Mouse (Mus musculus): ENCODE data around the gene Pdap1. TPM values are rescaled to one million over a fixed set of nuclear protein-coding genes. Genes with fewer than 3 reads are reported as not detected.

Pdap1 gene
- 89.3 and 108 TPM in 2 replicates for total RNA-seq (2012; rRNA removed)

DNA sequence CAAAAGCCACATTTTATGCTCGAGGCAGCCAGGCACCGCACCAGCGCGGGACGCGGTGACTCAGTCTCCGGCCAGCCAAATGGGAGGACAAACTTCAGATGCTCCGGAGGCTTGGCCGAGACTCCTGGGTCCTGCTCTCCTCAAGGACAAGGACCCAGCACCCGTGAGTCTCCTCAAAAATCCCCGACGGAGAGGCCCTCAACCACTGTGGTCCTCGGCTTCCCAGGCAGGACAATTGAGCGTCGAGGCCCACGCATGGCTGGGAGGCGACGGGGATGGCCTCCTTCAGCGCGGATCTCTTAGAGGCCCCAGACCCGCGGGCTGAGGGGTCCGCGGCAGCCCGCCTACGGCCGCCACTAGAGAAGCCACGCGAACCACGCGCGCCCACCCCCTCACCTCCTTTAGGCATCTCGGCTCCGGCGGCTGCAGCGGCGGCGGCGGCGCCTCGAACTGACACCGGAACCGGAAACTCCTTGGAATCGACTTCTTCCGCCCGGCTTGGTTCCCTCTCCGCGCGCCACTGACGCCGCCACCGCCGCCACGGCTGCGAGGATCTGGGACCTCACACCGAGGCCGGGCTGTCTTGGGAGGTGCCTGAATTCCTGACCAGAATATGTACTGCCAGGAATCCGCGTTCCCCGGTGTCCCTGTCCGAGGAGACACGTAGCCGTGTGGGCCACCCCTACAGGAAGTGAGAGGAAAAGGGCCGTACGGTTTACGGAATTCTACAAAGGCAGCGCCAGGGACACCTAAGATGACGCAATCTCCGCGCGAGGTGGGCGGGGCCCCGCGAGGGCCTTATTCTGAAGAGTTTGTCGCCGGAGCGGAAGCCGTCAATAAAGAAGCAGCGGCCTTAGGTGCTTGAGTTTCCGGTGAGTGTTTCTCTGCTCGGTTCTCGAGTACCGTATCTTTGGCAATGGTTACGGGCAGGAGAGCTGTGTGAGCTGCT lies at the start of gene Pdap1, which contains the start of gene Bud31:
TSS of gene Pdap1 (minus strand) at position 668 of the 949 bp plus-strand sequence.
TSS of gene Bud31 (plus strand) at position 792 of the 949 bp plus-strand sequence.
- Histone ChIP-seq H3K9me3 (ENCODE audit: control insufficient read depth, insufficient read depth, low read depth, low read length) (no peaks in the 10 kb centered on the region), H3K4me3 (ENCODE audit: insufficient read depth in 1 of 2, low read depth in 1 of 2, low read length in 2 of 2, poor library complexity in 1 of 2, severe bottlenecking in 1 of 2) (peak within 1 kb of the TSS; percentile 77 to 89), H3K9ac (ENCODE audit: insufficient read depth, low read depth, low read length, poor library complexity, severe bottlenecking) (peak within 1 kb of the TSS; percentile 95), H3K27ac (ENCODE audit: insufficient read depth, low read depth, low read length, poor library complexity, severe bottlenecking) (peak within 1 kb of the TSS; percentile 96), H3K36me3 (ENCODE audit: control insufficient read depth, insufficient read depth, low read length, poor library complexity, severe bottlenecking) (peaks cover 33% of the 10 kb centered on the region), H3K4me1 (ENCODE audit: control insufficient read depth in 2 of 2, insufficient read depth in 2 of 2, low read length in 2 of 2, poor library complexity in 1 of 2) (peaks cover 0 to 2% of the 10 kb centered on the region in 2 experiments; a peak in 2 of 4 replicates)
- no peak for TF ChIP-seq ZC3H11A (IDR thresholded peaks at IDR 0.05; ENCODE audit: borderline replicate concordance, low read depth, low read length)
- 0 out of 2 replicates have a peak, but pooled peaks have one; percentile 9 for TF ChIP-seq ZNF384 (IDR thresholded peaks at IDR 0.05; ENCODE audit: low read depth, low read length)
- TF ChIP-seq HCFC1 (IDR thresholded peaks at IDR 0.05; ENCODE audit: borderline replicate concordance, insufficient read depth, low read length), result peak; percentile 81
- peak; percentile 79 for DNase-seq (ENCODE audit: low read depth, low spot score)
- in situ Hi-C loops (cut with MboI; ENCODE audit: low sequenced_read_pairs in 2 of 2, unreplicated experiment in 2 of 2), result no loop called here

DNA sequence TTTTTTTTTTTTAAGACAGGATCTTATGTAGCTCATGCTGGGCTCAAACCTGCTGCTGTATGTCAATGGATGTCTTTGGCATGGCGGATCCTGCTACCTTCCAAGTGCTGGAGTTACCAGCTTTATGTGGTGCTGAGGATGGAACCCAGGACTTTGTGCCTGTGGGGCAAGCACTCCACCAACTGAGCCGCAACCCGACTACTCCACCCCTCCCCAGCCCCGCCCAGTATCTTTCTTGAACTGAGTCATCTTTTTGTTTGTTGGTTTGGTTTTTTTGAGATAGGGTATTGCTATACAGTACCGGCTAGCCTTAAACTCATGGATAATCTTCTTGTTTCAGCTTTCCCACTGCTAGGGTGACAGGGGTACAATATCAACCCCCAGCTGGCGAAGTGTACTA lies 49.4 kb upstream of the Pdap1 start:
- no peak for DNase-seq (ENCODE audit: low read depth, low spot score)
- H3K4me3 ChIP-seq (ENCODE audit: insufficient read depth in 1 of 2, low read depth in 1 of 2, low read length in 2 of 2, poor library complexity in 1 of 2, severe bottlenecking in 1 of 2), result no peak overlapping the region
- H3K36me3 ChIP-seq (ENCODE audit: control insufficient read depth, insufficient read depth, low read length, poor library complexity, severe bottlenecking), result peaks cover 22% of the 10 kb centered on the region
- peaks cover 5 to 6% of the 10 kb centered on the region in 2 experiments; a peak in 3 of 4 replicates for H3K4me1 ChIP-seq (ENCODE audit: control insufficient read depth in 2 of 2, insufficient read depth in 2 of 2, low read length in 2 of 2, poor library complexity in 1 of 2)
- H3K27ac ChIP-seq (ENCODE audit: insufficient read depth, low read depth, low read length, poor library complexity, severe bottlenecking), result no peak overlapping the region
- no peak for TF ChIP-seq ZC3H11A (IDR thresholded peaks at IDR 0.05; ENCODE audit: borderline replicate concordance, low read depth, low read length)
- no peak for TF ChIP-seq MAFK (IDR thresholded peaks at IDR 0.05; ENCODE audit: insufficient read depth, low read depth, low read length)
- TF ChIP-seq CHD2 (IDR thresholded peaks at IDR 0.05; ENCODE audit: low read depth, low read length), result no peak
- TF ChIP-seq HCFC1 (IDR thresholded peaks at IDR 0.05; ENCODE audit: borderline replicate concordance, insufficient read depth, low read length), result no peak
- TF ChIP-seq ZNF384 (IDR thresholded peaks at IDR 0.05; ENCODE audit: low read depth, low read length), result no peak
- in situ Hi-C loops (cut with MboI; ENCODE audit: low sequenced_read_pairs in 2 of 2, unreplicated experiment in 2 of 2), result no loop called here
- H3K9ac ChIP-seq (ENCODE audit: insufficient read depth, low read depth, low read length, poor library complexity, severe bottlenecking), result no peak overlapping the region
- H3K9me3 ChIP-seq (ENCODE audit: control insufficient read depth, insufficient read depth, low read depth, low read length), result no peaks in the 10 kb centered on the region

DNA sequence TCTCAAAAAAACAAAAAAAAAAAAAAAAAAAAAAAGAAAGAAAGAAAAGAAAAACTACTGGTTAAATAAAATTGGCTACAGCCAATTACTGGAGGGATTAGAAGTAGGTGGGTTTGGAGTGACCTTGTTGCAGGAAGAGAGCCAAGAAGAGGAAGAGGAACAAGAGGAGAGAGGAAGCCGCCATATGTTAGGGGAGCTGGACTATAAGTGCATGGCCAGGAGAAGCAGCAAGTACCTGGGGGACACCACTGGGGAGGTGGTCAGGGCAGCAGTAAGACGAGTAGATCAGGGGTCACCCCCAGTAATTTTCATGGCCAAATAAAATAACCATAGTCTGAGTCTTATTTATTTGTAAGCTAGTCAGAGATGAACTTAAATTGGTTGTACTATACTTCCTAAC lies 45.2 kb upstream of the Pdap1 start:
- H3K4me1 ChIP-seq (ENCODE audit: control insufficient read depth in 2 of 2, insufficient read depth in 2 of 2, low read length in 2 of 2, poor library complexity in 1 of 2), result peaks cover 0 to 2% of the 10 kb centered on the region in 2 experiments; a peak in 1 of 4 replicates
- TF ChIP-seq ZC3H11A (IDR thresholded peaks at IDR 0.05; ENCODE audit: borderline replicate concordance, low read depth, low read length) (no peak), MAFK (IDR thresholded peaks at IDR 0.05; ENCODE audit: insufficient read depth, low read depth, low read length) (no peak), ZNF384 (IDR thresholded peaks at IDR 0.05; ENCODE audit: low read depth, low read length) (no peak), HCFC1 (IDR thresholded peaks at IDR 0.05; ENCODE audit: borderline replicate concordance, insufficient read depth, low read length) (no peak)
- no peaks in the 10 kb centered on the region for H3K9me3 ChIP-seq (ENCODE audit: control insufficient read depth, insufficient read depth, low read depth, low read length)
- H3K27ac ChIP-seq (ENCODE audit: insufficient read depth, low read depth, low read length, poor library complexity, severe bottlenecking), result no peak overlapping the region
- in situ Hi-C loops (cut with MboI; ENCODE audit: low sequenced_read_pairs in 2 of 2, unreplicated experiment in 2 of 2), result no loop called here
- no peak overlapping the region for H3K4me3 ChIP-seq (ENCODE audit: insufficient read depth in 1 of 2, low read depth in 1 of 2, low read length in 2 of 2, poor library complexity in 1 of 2, severe bottlenecking in 1 of 2)
- DNase-seq (ENCODE audit: low read depth, low spot score), result no peak
- H3K9ac ChIP-seq (ENCODE audit: insufficient read depth, low read depth, low read length, poor library complexity, severe bottlenecking), result no peak overlapping the region
- peaks cover 55% of the 10 kb centered on the region for H3K36me3 ChIP-seq (ENCODE audit: control insufficient read depth, insufficient read depth, low read length, poor library complexity, severe bottlenecking)

DNA sequence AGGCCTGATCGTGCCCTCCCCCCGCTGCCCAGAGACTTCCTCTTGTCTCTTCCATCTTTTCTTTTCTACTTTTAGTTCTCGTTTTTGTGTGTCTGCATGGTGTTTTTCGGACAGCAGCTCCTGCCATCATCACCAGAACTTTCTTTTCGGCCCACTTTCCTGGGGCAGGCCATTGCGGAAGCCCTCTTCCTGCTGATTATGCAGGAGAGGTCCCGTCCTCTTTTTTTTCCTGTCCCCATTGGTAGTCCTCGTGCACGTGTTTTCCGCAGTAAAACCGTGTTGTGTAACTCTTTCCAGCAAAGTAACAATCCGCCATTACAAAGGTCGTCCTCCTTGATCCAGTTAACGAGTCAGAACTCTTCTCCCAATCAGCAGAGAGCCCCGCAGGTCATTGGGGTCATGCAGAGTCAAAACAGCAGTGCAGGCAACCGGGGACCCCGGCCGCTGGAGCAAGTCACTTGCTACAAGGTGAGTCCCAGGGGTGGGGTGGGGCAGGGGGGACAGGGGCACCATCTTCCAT lies 38.5 kb upstream of the Pdap1 start:
- H3K27ac ChIP-seq (ENCODE audit: insufficient read depth, low read depth, low read length, poor library complexity, severe bottlenecking), result no peak overlapping the region
- peaks cover 88% of the 10 kb centered on the region for H3K36me3 ChIP-seq (ENCODE audit: control insufficient read depth, insufficient read depth, low read length, poor library complexity, severe bottlenecking)
- peaks cover 0 to 1% of the 10 kb centered on the region in 2 experiments; a peak in 1 of 4 replicates for H3K4me1 ChIP-seq (ENCODE audit: control insufficient read depth in 2 of 2, insufficient read depth in 2 of 2, low read length in 2 of 2, poor library complexity in 1 of 2)
- no peak for DNase-seq (ENCODE audit: low read depth, low spot score)
- H3K4me3 ChIP-seq (ENCODE audit: insufficient read depth in 1 of 2, low read depth in 1 of 2, low read length in 2 of 2, poor library complexity in 1 of 2, severe bottlenecking in 1 of 2), result no peak overlapping the region
- in situ Hi-C loops (cut with MboI; ENCODE audit: low sequenced_read_pairs in 2 of 2, unreplicated experiment in 2 of 2), result no loop called here
- no peaks in the 10 kb centered on the region for H3K9me3 ChIP-seq (ENCODE audit: control insufficient read depth, insufficient read depth, low read depth, low read length)
- TF ChIP-seq HCFC1 (IDR thresholded peaks at IDR 0.05; ENCODE audit: borderline replicate concordance, insufficient read depth, low read length), result no peak
- TF ChIP-seq CHD2 (IDR thresholded peaks at IDR 0.05; ENCODE audit: low read depth, low read length), result no peak
- no peak for TF ChIP-seq ZNF384 (IDR thresholded peaks at IDR 0.05; ENCODE audit: low read depth, low read length)
- no peak for TF ChIP-seq MAFK (IDR thresholded peaks at IDR 0.05; ENCODE audit: insufficient read depth, low read depth, low read length)
- no peak for TF ChIP-seq ZC3H11A (IDR thresholded peaks at IDR 0.05; ENCODE audit: borderline replicate concordance, low read depth, low read length)
- no peak overlapping the region for H3K9ac ChIP-seq (ENCODE audit: insufficient read depth, low read depth, low read length, poor library complexity, severe bottlenecking)

Measured in ES-E14 (cell line).